Mouse (Mus musculus) lung, adult 2 months (tissue): ENCODE data around the gene Ptprj. TPM values are rescaled to one million over a fixed set of nuclear protein-coding genes. Genes with fewer than 3 reads are reported as not detected.

Experiments used
- DNase-seq: peaks from one replicate; pipeline ENCODE4 v3.0.0; 2022
- H3K4me1 ChIP-seq: fragments of 200-500 bp; 2 replicates; pipeline ENCODE4 v1.6.1; 2011; ENCODE audit warnings: low read length; ENCODE audit not compliant: control insufficient read depth, insufficient read depth
- H3K4me3 ChIP-seq: fragments of 200-500 bp; replicated peaks from 2 replicates; pipeline ENCODE3; 2011; ENCODE audit warnings: low read depth, mild to moderate bottlenecking, control low read depth, low read length; ENCODE audit errors: extremely low read depth
- CTCF ChIP-seq: fragments of 200-500 bp; IDR thresholded peaks from 2 replicates; pipeline ENCODE4 v1.5.1; 2011; ENCODE audit warnings: mild to moderate bottlenecking, low read length, control low read depth; ENCODE audit not compliant: insufficient read depth
- POLR2A ChIP-seq: fragments of 200-500 bp; IDR thresholded peaks from 2 replicates; pipeline ENCODE4 v1.6.1; 2011; ENCODE audit warnings: low read depth, mild to moderate bottlenecking, control low read depth, low read length, borderline replicate concordance; ENCODE audit errors: extremely low read depth
- WGBS: fragments of 180-500 bp; shearing (Covaris S2); methylation state at CpG from one replicate; pipeline ENCODE4 v1.1.7; 2018; 5-methylcytosine and 5-hydroxymethylcytosine counted together
- polyA plus RNA-seq: library from polyadenylated mRNA; depleted of rRNA; stranded (reverse); fragments of >200 nt; gene quantifications from 2 replicates; pipeline ENCODE4 v1.2.3, GENCODE M21; 2012

Ptprj gene
- polyA plus RNA-seq, 1 experiment: 16.0 TPM

- H3K4me3 ChIP-seq: no peak overlapping the region
- no peak for DNase-seq
- 93% methylated on average over 6 of the region's 6 CpGs for WGBS
- peaks cover 14% of the 10 kb centered on the region; the same call in 1 of the 2 replicates for H3K4me1 ChIP-seq
- no peak for TF ChIP-seq POLR2A
- TF ChIP-seq CTCF: no peak
Measured at GRCm38 (mm10) chr2:90550656-90551055, 29.8 kb downstream of the Ptprj start.

DNA sequence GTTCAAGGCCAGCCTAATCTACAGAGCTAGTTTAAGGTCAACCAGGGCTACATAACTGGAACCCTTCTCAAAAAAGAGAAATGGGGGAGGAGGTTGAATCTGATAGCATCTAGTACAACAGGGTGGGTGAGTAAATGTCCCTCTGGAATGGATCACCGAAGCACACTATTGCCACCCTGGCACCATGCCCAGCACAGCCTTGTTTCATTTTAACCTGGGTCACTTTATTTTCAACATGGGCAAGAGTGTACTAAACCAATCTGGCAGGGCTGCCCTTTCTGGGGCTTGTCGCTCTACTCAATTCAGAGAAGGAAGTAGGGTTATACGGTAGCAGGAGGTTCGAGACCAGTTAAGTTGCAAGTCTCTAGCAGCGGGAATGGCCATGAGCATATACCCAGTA is 31.9 kb downstream of the Ptprj start:
- 61% methylated on average over 5 of the region's 5 CpGs for WGBS
- no peak overlapping the region for H3K4me3 ChIP-seq

GRCm38 (mm10) chr2:90547144-90547609 is 33.3 kb downstream of the Ptprj start:
- no peak for TF ChIP-seq POLR2A
- TF ChIP-seq CTCF: no peak
- peaks cover 14% of the 10 kb centered on the region; the same call in 1 of the 2 replicates for H3K4me1 ChIP-seq
- H3K4me3 ChIP-seq: no peak overlapping the region
- WGBS: 87% methylated on average over 5 of the region's 5 CpGs
- DNase-seq: no peak

More for the DNA sequence above, 31.9 kb downstream of the Ptprj start:
- TF ChIP-seq CTCF (no peak), POLR2A (no peak)
- DNase-seq: no peak
- peaks cover 10% of the 10 kb centered on the region; the same call in 1 of the 2 replicates for H3K4me1 ChIP-seq

DNA sequence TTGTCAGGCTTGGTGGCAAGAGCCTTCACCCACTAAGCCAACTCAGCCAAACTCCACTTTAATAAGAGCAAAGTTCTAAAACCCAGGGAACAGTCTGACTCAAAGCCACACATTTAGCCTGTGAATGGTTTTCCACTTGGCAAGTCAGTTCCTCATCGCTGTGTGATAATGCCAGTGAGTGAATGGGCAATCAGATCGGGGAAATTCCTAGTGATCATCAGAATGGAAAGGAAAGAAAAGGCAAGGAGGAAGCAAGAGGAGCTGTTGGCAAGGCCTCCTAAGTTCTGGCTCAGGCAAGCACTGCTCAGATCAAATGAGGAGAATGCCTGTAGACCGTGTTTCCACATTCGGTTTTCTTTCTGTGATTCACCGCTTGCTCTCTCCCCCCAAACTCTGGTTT is 35.2 kb downstream of the Ptprj start:
- TF ChIP-seq POLR2A (no peak), CTCF (no peak)
- WGBS: 58% methylated on average over 5 of the region's 5 CpGs
- Histone ChIP-seq H3K4me3 (no peak overlapping the region), H3K4me1 (peaks cover 14% of the 10 kb centered on the region; the same call in 1 of the 2 replicates)
- no peak for DNase-seq

DNA sequence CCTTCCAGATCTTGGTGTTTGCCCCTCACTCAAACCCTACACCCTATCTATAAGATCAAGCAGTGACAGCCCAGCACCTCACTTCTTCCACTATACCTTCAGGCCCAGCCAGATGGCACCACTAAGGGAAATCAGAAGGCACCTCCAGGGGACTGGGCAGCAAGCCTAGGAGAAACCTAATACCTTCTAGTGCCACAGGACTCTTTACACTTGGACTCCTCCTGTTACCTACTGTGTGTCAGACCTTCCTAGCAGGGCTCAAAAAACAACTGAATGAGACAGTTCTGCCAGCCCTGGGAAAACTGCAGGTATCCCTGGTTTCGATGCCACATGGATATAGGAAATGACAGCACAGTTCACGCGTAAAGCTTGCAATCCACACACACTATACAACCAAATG is 36.5 kb downstream of the Ptprj start:
- Histone ChIP-seq H3K4me1 (peaks cover 11% of the 10 kb centered on the region; the same call in 1 of the 2 replicates), H3K4me3 (no peak overlapping the region)
- TF ChIP-seq POLR2A (no peak), CTCF (no peak)
- DNase-seq: no peak
- WGBS: 97% methylated on average over 3 of the region's 3 CpGs

GRCm38 (mm10) chr2:90543106-90543702 is 37.2 kb downstream of the Ptprj start:
- Histone ChIP-seq H3K4me1 (peaks cover 4% of the 10 kb centered on the region; the same call in 1 of the 2 replicates), H3K4me3 (no peak overlapping the region)
- no peak for DNase-seq
- no peak for TF ChIP-seq CTCF
- TF ChIP-seq POLR2A: no peak
- 85% methylated on average over 6 of the region's 6 CpGs for WGBS

GRCm38 (mm10) chr2:90542656-90543055 is 37.8 kb downstream of the Ptprj start:
- Histone ChIP-seq H3K4me1 (peaks cover 4% of the 10 kb centered on the region; the same call in 1 of the 2 replicates), H3K4me3 (no peak overlapping the region)
- TF ChIP-seq POLR2A (no peak), CTCF (no peak)
- no peak for DNase-seq
- WGBS: 70% methylated on average over 2 of the region's 2 CpGs

GRCm38 (mm10) chr2:90539206-90539605 is 41.2 kb downstream of the Ptprj start:
- Histone ChIP-seq H3K4me1 (peaks cover 4% of the 10 kb centered on the region), H3K4me3 (no peak overlapping the region)
- DNase-seq: no peak
- 84% methylated on average over 4 of the region's 4 CpGs for WGBS
- TF ChIP-seq CTCF: no peak
- TF ChIP-seq POLR2A: no peak

- 77% methylated on average over 4 of the region's 4 CpGs for WGBS
- no peak for DNase-seq
- TF ChIP-seq CTCF (no peak), POLR2A (no peak)
Measured at GRCm38 (mm10) chr2:90537244-90537643, 43.2 kb downstream of the Ptprj start.

DNA sequence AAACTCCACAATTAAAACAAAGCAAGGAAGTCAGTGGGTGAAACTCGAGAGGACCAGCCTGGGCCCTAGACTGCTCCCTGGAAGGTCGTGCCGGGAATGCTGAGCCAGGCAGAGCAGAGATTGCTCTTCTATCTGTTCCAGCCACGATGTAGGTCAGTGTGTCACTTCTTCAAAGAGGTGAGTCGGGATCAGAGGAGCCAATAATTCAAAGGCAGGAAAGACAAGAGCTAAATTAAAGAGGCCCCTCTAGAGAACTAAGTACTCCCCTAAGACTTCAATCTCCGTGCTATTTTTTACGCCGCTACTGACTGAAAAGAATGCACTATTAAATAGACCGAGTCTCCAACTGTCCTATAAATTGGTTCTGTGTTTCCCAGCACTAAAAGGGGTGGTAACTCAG is 43.9 kb downstream of the Ptprj start:
- 48% methylated on average over 9 of the region's 9 CpGs for WGBS
- peaks cover 9% of the 10 kb centered on the region for H3K4me1 ChIP-seq
- no peak overlapping the region for H3K4me3 ChIP-seq
- DNase-seq: no peak
- TF ChIP-seq POLR2A: no peak
- no peak for TF ChIP-seq CTCF

More at GRCm38 (mm10) chr2:90537244-90537643, 43.2 kb downstream of the Ptprj start:
- H3K4me1 ChIP-seq: peaks cover 6% of the 10 kb centered on the region
- H3K4me3 ChIP-seq: no peak overlapping the region

GRCm38 (mm10) chr2:90534751-90535150 is 45.7 kb downstream of the Ptprj start:
- peaks cover 9% of the 10 kb centered on the region for H3K4me1 ChIP-seq
- 80% methylated on average over 6 of the region's 6 CpGs for WGBS
- DNase-seq: no peak
- no peak overlapping the region for H3K4me3 ChIP-seq
- no peak for TF ChIP-seq CTCF
- no peak for TF ChIP-seq POLR2A
